Mouse (Mus musculus) heart, postnatal 0 days (tissue): ENCODE data around the gene Cic.

Source experiments
- CTCF ChIP-seq: IDR thresholded peaks from 2 replicates; pipeline ENCODE4 v1.5.1; 2016; ENCODE audit warnings: antibody characterized with exemption, control low read depth, low read depth
- EP300 ChIP-seq: IDR thresholded peaks from 2 replicates; pipeline ENCODE4 v1.6.1; 2016; ENCODE audit warnings: antibody characterized with exemption, low read depth

GRCm38 (mm10) chr7:25333596-25334307 is 66.2 kb downstream of the Cic start:
- TF ChIP-seq CTCF (peak; percentile 81), EP300 (no peak)
